Mouse (Mus musculus) erythroblast, embryonic 14.5 days (primary cell): ENCODE data around the gene Stub1.

Experiments used
- GATA1 ChIP-seq: IDR thresholded peaks from 2 replicates; pipeline ENCODE4 v1.6.1; 2012; ENCODE audit warnings: low read length, inconsistent platforms, mixed read lengths
- TAL1 ChIP-seq: IDR thresholded peaks from 3 replicates; pipeline ENCODE4 v1.6.1; 2012; ENCODE audit warnings: low read length, inconsistent platforms, mixed read lengths

GRCm38 (mm10) chr17:25838904-25839303, 5.7 kb upstream of the Stub1 start:
- no peak for TF ChIP-seq GATA1
- TF ChIP-seq TAL1, result no peak
